ENCODE assay signal across 1 mouse cellular context in the genomic region with DNA sequence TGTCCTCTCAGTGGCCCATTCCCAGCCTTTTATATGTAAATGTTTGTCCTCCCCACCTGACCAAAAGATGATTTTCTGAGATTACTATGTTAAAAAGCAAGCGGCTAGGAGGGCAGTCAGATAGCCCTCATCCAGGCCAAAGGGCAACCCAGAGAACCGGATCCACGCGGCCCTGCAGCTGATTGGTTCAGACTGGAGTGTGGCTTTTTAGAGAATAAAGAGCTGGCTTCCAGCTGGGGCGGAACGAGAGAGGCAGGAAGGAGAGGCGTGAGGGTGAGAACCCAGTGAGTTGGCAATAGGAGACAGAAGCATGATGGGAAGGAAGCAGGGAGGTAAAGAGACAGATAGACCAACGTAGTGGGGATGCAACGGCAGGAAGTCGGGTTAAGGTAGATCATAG.
TF ChIP-seq lines count a peak whose summit lies in the region.

No protein-coding gene starts in this region.

TF ChIP-seq in ES-E14, 5 proteins besides CTCF, POLR2A, EP300 and RAD21:
- no peak for TF ChIP-seq MAFK (IDR thresholded peaks at IDR 0.05; ENCODE audit: insufficient read depth, low read depth, low read length)
- no peak for TF ChIP-seq ZNF384 (IDR thresholded peaks at IDR 0.05; ENCODE audit: low read depth, low read length)
- TF ChIP-seq ZC3H11A (IDR thresholded peaks at IDR 0.05; ENCODE audit: borderline replicate concordance, low read depth, low read length) = no peak
- TF ChIP-seq HCFC1 (IDR thresholded peaks at IDR 0.05; ENCODE audit: borderline replicate concordance, insufficient read depth, low read length) = no peak
- TF ChIP-seq CHD2 (IDR thresholded peaks at IDR 0.05; ENCODE audit: low read depth, low read length) = no peak
